Mouse (Mus musculus) liver, adult 2 months (tissue): Measurements from ENCODE around the gene Irx2.

Experiments used
- CTCF ChIP-seq: fragments of 200-500 bp; IDR thresholded peaks from 2 replicates; pipeline ENCODE4 v1.5.1; 2011; ENCODE audit warnings: low read depth, low read length, control low read depth
- POLR2A ChIP-seq: fragments of 200-500 bp; IDR thresholded peaks from 2 replicates; pipeline ENCODE4 v1.6.1; 2011; ENCODE audit warnings: low read length, control low read depth; ENCODE audit not compliant: insufficient read depth; ENCODE audit errors: extremely low read depth

DNA sequence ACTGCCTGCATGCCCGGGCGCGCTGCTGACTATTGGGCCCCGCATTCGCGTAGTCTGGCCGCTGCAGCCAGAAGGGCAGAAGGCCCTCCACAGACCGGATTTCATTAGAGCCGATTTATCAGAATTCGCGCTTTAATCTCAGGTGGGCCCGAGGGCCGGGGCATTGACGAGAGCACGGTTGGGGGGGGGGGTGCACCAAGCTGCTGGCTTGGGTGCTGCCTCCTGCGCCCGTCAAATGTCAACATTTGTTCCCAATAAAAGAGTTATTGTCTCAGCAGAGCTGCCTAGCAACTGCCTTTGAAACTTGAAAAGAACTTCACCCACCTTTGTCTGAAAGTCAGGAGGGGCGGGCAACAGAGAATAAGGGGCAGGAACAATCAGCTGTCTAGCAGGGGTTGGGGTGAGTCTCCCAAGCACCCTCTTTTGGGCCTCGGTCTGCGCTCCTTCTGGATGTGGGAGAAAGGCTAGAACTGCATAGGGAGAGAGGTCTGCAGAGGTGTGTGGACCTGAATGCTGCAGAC is 7.8 kb downstream of the Irx2 start:
- TF ChIP-seq POLR2A (no peak), CTCF (no peak)
